Mouse (Mus musculus) liver, embryonic 14.5 days (tissue): ENCODE results near the gene Gpatch3.

Source experiments
- CTCF ChIP-seq: IDR thresholded peaks from 2 replicates; pipeline ENCODE4 v1.5.1; 2016; ENCODE audit warnings: antibody characterized with exemption, low read depth, control low read depth
- EP300 ChIP-seq: IDR thresholded peaks from 2 replicates; pipeline ENCODE4 v1.6.1; 2016; ENCODE audit warnings: antibody characterized with exemption, low read depth

- TF ChIP-seq CTCF (no peak), EP300 (no peak)
Observed at GRCm38 (mm10) chr4:133527788-133528187, 46.8 kb upstream of the Gpatch3 start.
